Mouse (Mus musculus): ENCODE data around the gene Zfp729b.

Gene Zfp729b

GRCm38 (mm10) chr13:67609066-67609876, at the start of gene Zfp729b:
Gene Zfp729b (minus strand): TSS chr13:67609707.
- peak; percentile 93 for ATAC-seq (ENCODE audit: insufficient number of reproducible peaks, low FRiP score, low TSS enrichment)

DNA sequence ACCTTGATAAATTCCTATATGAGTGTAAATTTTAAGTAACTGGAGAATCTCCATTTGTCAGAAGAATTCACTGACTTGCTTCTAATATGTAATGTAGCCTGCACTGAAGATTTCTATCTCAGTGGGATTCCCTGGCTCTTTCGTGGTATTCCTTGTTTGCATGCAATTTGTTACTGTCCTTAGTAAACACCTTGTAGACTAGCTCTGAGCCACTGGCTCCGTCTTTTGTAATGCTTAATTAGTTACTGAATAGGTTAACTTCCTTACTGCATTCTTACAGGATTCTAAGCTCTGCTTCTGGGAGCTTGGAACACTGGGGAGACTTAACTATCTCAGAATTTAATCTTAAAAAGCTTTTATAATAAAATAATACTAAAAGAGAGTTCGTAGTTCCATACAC, 43.0 kb upstream of the Zfp729b start:
- no peak for ATAC-seq (ENCODE audit: insufficient number of reproducible peaks, low FRiP score, low TSS enrichment)

DNA sequence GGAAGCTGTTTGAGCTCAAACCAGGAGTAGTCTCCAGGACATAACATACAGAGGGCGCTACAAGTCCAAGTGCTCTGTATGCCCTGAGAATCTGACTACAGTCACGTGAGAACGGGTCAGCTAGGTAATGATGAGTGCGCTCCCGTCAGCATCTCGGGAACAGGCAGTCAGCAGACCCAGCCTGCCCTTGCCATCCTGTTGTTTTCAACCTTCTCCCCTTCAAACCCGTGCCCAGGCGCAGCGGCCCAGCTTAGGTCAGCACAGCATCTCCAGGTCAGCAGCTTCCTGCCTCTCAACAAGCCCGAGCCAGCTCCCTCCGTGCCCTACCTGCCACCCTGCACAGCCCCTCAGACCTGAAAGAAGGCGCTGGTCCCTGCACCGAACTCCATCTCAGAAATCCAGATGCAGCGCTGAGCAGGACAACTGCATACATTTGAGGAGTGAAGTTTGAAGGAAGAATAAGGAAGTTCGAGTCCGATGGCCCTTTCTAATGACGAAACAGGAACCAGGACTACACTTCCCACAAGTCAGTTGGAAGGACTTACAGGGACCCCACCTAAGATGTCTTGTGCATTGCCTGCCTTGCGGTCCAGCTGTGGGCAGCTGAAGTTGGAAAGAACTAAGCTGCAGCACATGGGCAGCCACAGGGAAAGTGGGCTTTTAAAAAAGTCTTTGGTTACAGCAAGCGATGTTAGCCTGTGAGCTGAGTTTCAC, 27.9 kb upstream of the Zfp729b start, which contains the start of the genes Gm49345 and Zfp729a:
Gene Gm49345 (minus strand): TSS at position 476 of the 714 bp plus-strand sequence.
Gene Zfp729a (minus strand): TSS at position 498 of the 714 bp plus-strand sequence.
- ATAC-seq (ENCODE audit: insufficient number of reproducible peaks, low FRiP score, low TSS enrichment) = peak; percentile 98

- no peak for ATAC-seq (ENCODE audit: insufficient number of reproducible peaks, low FRiP score, low TSS enrichment)
These were observed 601 bp upstream of the Zfp729b start for GRCm38 (mm10) chr13:67610108-67610507.

DNA sequence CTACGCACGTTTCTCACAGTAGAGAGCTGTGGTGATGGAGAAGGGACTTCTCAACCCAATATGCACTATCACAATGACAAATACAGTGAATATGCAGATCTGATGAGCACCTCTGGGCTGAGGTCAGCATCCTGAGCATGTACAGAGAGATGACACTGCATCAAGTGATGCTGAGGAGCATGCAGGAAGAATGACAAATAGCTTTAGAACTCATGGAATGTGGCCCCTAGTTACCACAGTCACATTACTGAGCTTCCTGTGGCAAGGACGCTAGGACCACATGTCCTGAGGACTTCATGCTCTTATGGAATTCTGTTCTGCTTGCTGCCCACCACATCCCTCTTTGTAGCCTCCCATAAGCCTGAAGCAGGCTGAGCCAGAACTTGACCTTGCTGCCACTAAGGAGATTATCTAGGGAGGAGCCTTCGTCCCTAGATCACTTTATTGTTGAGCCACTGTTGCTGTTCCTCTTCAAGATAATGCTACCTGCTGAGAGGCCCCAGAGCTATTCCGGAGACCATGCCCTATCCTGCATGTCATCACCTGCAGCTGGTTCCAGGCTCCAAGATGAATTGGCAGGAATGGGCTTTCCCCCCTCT, 36.8 kb downstream of the Zfp729b start:
- no peak for ATAC-seq (ENCODE audit: insufficient number of reproducible peaks, low FRiP score, low TSS enrichment)

- ATAC-seq (ENCODE audit: insufficient number of reproducible peaks, low FRiP score, low TSS enrichment) = no peak
These were observed 55.8 kb downstream of the Zfp729b start, which contains the start of gene Zfp748 for GRCm38 (mm10) chr13:67553730-67554129. Gene Zfp748 (minus strand): TSS chr13:67553830.

DNA sequence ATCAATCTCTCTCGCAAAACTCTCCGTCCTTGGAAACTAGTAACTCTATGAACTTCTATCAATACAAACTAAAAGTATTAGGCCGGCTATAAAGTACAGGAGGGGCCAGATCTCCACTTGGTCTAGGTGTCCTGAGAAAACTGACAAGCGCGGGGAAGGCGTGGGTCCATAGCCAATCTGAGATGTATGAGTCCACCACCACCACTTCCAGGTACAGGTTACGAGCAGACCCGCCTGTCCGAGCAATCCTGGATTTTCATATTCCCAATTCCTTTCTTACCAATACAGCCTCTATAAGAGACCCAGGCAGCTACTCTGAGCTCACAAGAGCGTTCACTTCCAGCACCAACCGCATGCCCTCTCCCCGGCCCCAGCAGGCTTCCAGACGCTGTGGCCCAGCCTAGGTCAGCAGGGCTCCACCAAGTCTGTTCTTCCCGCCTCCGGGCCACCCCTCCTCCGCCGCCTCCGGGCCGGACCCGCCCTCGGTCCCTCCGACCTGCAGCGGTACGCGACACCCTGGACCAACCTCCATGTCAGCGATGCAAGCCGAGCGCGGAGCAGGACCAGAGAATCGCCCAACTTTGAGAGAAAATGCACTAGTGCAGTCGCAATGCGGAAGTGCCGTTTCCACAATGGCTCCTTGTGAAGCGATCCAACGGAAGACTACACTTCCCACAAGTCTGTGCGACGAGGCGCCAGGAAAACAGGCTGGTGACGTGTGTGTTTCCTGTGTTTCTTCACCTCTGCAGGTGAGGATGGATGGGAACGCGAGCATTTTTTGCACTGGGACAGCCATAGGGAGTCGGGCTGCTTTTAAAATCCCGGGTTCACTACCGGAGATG, 56.8 kb downstream of the Zfp729b start:
- peak; percentile 100 for ATAC-seq (ENCODE audit: insufficient number of reproducible peaks, low FRiP score, low TSS enrichment)

- no peak for ATAC-seq (ENCODE audit: insufficient number of reproducible peaks, low FRiP score, low TSS enrichment)
These were observed 63.6 kb downstream of the Zfp729b start for GRCm38 (mm10) chr13:67545941-67546340.

Data from cerebellum, adult (tissue).